Mouse (Mus musculus) liver, adult 2 months (tissue): ENCODE results near the gene Slain1.

Experiments
- CTCF ChIP-seq: fragments of 200-500 bp; IDR thresholded peaks from 2 replicates; pipeline ENCODE4 v1.5.1; 2011; ENCODE audit warnings: low read depth, low read length, control low read depth
- POLR2A ChIP-seq: fragments of 200-500 bp; IDR thresholded peaks from 2 replicates; pipeline ENCODE4 v1.6.1; 2011; ENCODE audit warnings: low read length, control low read depth; ENCODE audit not compliant: insufficient read depth; ENCODE audit errors: extremely low read depth

DNA sequence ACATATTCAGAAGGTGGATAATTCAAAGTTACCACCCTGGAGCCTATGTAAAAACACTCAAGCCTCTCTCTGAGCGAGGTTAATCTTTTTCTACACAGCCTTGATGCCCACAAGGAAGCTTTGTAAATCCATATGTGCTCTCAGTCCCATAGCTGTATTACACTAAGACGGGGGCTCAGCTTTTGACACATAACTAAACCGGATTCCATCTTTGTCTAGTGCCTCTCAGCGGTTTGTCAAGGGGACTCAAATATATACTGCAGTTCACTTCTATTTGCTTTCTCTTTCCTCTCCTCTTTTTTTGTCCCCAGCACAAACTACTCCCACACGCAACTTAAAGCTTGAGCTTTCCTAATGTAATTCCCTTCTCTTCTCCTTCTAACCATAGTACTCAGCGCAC lies 23.9 kb upstream of the Slain1 start:
- no peak for TF ChIP-seq CTCF
- no peak for TF ChIP-seq POLR2A
